ENCODE assay signal across 25 mouse cellular contexts in genomic region chr2:157317220-157317619, GRCm38 (mm10). TPM values are rescaled to one million over a fixed set of nuclear protein-coding genes. Genes with fewer than 3 reads are reported as not detected.
DNase-seq lines count a peak whose midpoint lies in the region; ATAC-seq and TF ChIP-seq lines count a peak whose summit lies in the region.
"Had no signal": no experiment of that assay in that cellular context is flagged by ENCODE, and none has a peak within 500 bp of the region (broad histone marks: within the 10 kb centered on the region; RNA-seq: fewer than 3 reads in every experiment).

No protein-coding gene starts in this region.

- peaks cover 90% of the 10 kb centered on the region for H3K36me3 ChIP-seq in forebrain, embryonic 13.5 days (ENCODE audit: poor library complexity, severe bottlenecking)
- H3K36me3 ChIP-seq in forebrain, embryonic 11.5 days (ENCODE audit: control insufficient read depth, insufficient read depth, low read length) = peaks cover 28% of the 10 kb centered on the region
- H3K36me3 ChIP-seq in intestine, embryonic 14.5 days (ENCODE audit: control insufficient read depth, insufficient read depth, low read length) = peaks cover 95% of the 10 kb centered on the region
- peaks cover 72% of the 10 kb centered on the region for H3K36me3 ChIP-seq in intestine, postnatal 0 days (ENCODE audit: control insufficient read depth, insufficient read depth)
- H3K36me3 ChIP-seq in lung, embryonic 14.5 days (ENCODE audit: insufficient read depth) = peaks cover 98% of the 10 kb centered on the region

- no peak overlapping the region for H3K4me3 ChIP-seq in forebrain, embryonic 13.5 days
- H3K4me3 ChIP-seq in forebrain, embryonic 11.5 days (ENCODE audit: low read depth, low read length) = no peak overlapping the region
- H3K4me3 ChIP-seq in intestine, embryonic 14.5 days (ENCODE audit: low read depth, low read length) = no peak overlapping the region
- H3K4me3 ChIP-seq in intestine, postnatal 0 days (ENCODE audit: low read depth, low read length) = no peak overlapping the region
- H3K4me3 ChIP-seq in lung, embryonic 14.5 days (ENCODE audit: low read depth, low read length) = no peak overlapping the region
- H3K4me3 ChIP-seq in lung, adult 2 months (replicated peaks; ENCODE audit: extremely low read depth, low read depth, low read length) = no peak overlapping the region
- H3K4me3 ChIP-seq: embryonic facial prominence, embryonic 15.5 days; heart, embryonic 12.5 days; limb, embryonic 10.5 days; neural tube, embryonic 12.5 days had no signal

- TF ChIP-seq CTCF in intestine, postnatal 0 days (IDR thresholded peaks at IDR 0.05; ENCODE audit: low read depth) = no peak
- no peak for TF ChIP-seq CTCF in lung, embryonic 14.5 days (IDR thresholded peaks at IDR 0.05; ENCODE audit: low read depth)
- no peak for TF ChIP-seq CTCF in lung, adult 2 months (IDR thresholded peaks at IDR 0.05; ENCODE audit: insufficient read depth, low read length)

- WGBS in forebrain, embryonic 13.5 days = 86% methylated on average over 6 of the region's 6 CpGs
- WGBS in forebrain, embryonic 11.5 days = 94% methylated on average over 6 of the region's 6 CpGs
- WGBS in intestine, embryonic 14.5 days = 65% methylated on average over 6 of the region's 6 CpGs
- 86% methylated on average over 6 of the region's 6 CpGs for WGBS in intestine, postnatal 0 days
- WGBS in lung, embryonic 14.5 days = 82% methylated on average over 6 of the region's 6 CpGs
- 61% methylated on average over 6 of the region's 6 CpGs for WGBS in lung, adult 2 months

- peak overlapping the region; percentile 65 for H3K27ac ChIP-seq in forebrain, embryonic 13.5 days
- no peak overlapping the region for H3K27ac ChIP-seq in forebrain, embryonic 11.5 days (ENCODE audit: low read depth, low read length)
- peak overlapping the region; percentile 10; the same call in 1 of the 2 replicates for H3K27ac ChIP-seq in intestine, embryonic 14.5 days (ENCODE audit: low read depth)
- H3K27ac ChIP-seq in intestine, postnatal 0 days (ENCODE audit: low read depth, low read length) = no peak overlapping the region
- H3K27ac ChIP-seq in lung, embryonic 14.5 days (ENCODE audit: low read depth) = peak overlapping the region; percentile 48; the same call in 1 of the 2 replicates
- H3K27ac ChIP-seq: embryonic facial prominence, embryonic 15.5 days; kidney, postnatal 0 days; limb, embryonic 10.5 days; neural tube, embryonic 12.5 days; stomach, postnatal 0 days had no signal

- no peaks in the 10 kb centered on the region for H3K27me3 ChIP-seq in forebrain, embryonic 13.5 days
- no peaks in the 10 kb centered on the region for H3K27me3 ChIP-seq in forebrain, embryonic 11.5 days (ENCODE audit: control insufficient read depth, insufficient read depth, low read length)
- H3K27me3 ChIP-seq in intestine, embryonic 14.5 days (replicated peaks; ENCODE audit: control insufficient read depth, insufficient read depth, low read length) = no peaks in the 10 kb centered on the region
- H3K27me3 ChIP-seq in intestine, postnatal 0 days (replicated peaks; ENCODE audit: control insufficient read depth, insufficient read depth, low read length) = no peaks in the 10 kb centered on the region
- H3K27me3 ChIP-seq in lung, embryonic 14.5 days (ENCODE audit: insufficient read depth, low read length) = no peaks in the 10 kb centered on the region
- H3K27me3 ChIP-seq: embryonic facial prominence, embryonic 15.5 days; heart, embryonic 12.5 days; neural tube, embryonic 12.5 days had no signal

- peaks cover 67% of the 10 kb centered on the region for H3K4me1 ChIP-seq in forebrain, embryonic 13.5 days
- peaks cover 4% of the 10 kb centered on the region; the same call in 1 of the 2 replicates for H3K4me1 ChIP-seq in forebrain, embryonic 11.5 days (replicated peaks; ENCODE audit: control insufficient read depth, insufficient read depth, low read length)
- no peaks in the 10 kb centered on the region for H3K4me1 ChIP-seq in intestine, embryonic 14.5 days (replicated peaks; ENCODE audit: control insufficient read depth, insufficient read depth, low read length)
- no peaks in the 10 kb centered on the region for H3K4me1 ChIP-seq in intestine, postnatal 0 days (replicated peaks; ENCODE audit: control insufficient read depth, insufficient read depth, low read length)
- no peaks in the 10 kb centered on the region for H3K4me1 ChIP-seq in lung, embryonic 14.5 days (ENCODE audit: insufficient read depth)
- H3K4me1 ChIP-seq in lung, adult 2 months (ENCODE audit: control insufficient read depth, insufficient read depth, low read length) = 0 out of 2 replicates have a peak, but pooled peaks cover 2% of the 10 kb centered on the region
- H3K4me1 ChIP-seq: heart, embryonic 12.5 days; limb, embryonic 10.5 days; neural tube, embryonic 12.5 days had no signal

- no peak overlapping the region for H3K9ac ChIP-seq in forebrain, embryonic 13.5 days
- no peak overlapping the region for H3K9ac ChIP-seq in forebrain, embryonic 11.5 days (ENCODE audit: low read length)
- H3K9ac ChIP-seq in intestine, embryonic 14.5 days (ENCODE audit: low read length) = no peak overlapping the region
- no peak overlapping the region for H3K9ac ChIP-seq in intestine, postnatal 0 days (ENCODE audit: low read depth, low read length)
- no peak overlapping the region for H3K9ac ChIP-seq in lung, embryonic 14.5 days
- H3K9ac ChIP-seq: embryonic facial prominence, embryonic 15.5 days; heart, embryonic 12.5 days; neural tube, embryonic 12.5 days had no signal

- no peak for TF ChIP-seq POLR2A in lung, adult 2 months (IDR thresholded peaks at IDR 0.05; ENCODE audit: borderline replicate concordance, extremely low read depth, low read depth, low read length)

- H3K4me2 ChIP-seq in forebrain, embryonic 13.5 days = no peak overlapping the region
- H3K4me2 ChIP-seq in forebrain, embryonic 11.5 days (ENCODE audit: low read depth, low read length, severe bottlenecking) = no peak overlapping the region
- H3K4me2 ChIP-seq in intestine, embryonic 14.5 days (ENCODE audit: low read length) = no peak overlapping the region
- H3K4me2 ChIP-seq in intestine, postnatal 0 days (replicated peaks; ENCODE audit: low read depth) = no peak overlapping the region
- no peak overlapping the region for H3K4me2 ChIP-seq in lung, embryonic 14.5 days
- H3K4me2 ChIP-seq: embryonic facial prominence, embryonic 15.5 days; heart, embryonic 12.5 days; midbrain, embryonic 11.5 days; neural tube, embryonic 12.5 days had no signal

- DNase-seq in forebrain, embryonic 11.5 days (ENCODE audit: low spot score) = no peak
- DNase-seq in intestine, embryonic 14.5 days (ENCODE audit: low spot score) = no peak
- peak; percentile 48 for DNase-seq in lung, embryonic 14.5 days
- no peak for DNase-seq in lung, adult 2 months
- peak; percentile 31 for DNase-seq in lung, postnatal 10 days
- no peak for DNase-seq in urinary bladder, postnatal 4 days (ENCODE audit: low spot score in 2 of 2)
- DNase-seq: adrenal gland, postnatal 25 days; cerebellum, adult 8-10 months; cerebellum, postnatal 36 days; embryo, embryonic 11 days; gastrocnemius, postnatal 10 days; heart, postnatal 14 days; kidney, adult 2 months; liver; right cerebral cortex, postnatal 14 days had no signal

- H3K9me3 ChIP-seq in forebrain, embryonic 13.5 days (replicated peaks) = no peaks in the 10 kb centered on the region
- no peaks in the 10 kb centered on the region for H3K9me3 ChIP-seq in forebrain, embryonic 11.5 days (ENCODE audit: control insufficient read depth, low read length)
- no peaks in the 10 kb centered on the region for H3K9me3 ChIP-seq in intestine, embryonic 14.5 days (ENCODE audit: control insufficient read depth, low read length)
- H3K9me3 ChIP-seq in intestine, postnatal 0 days (ENCODE audit: control insufficient read depth) = no peaks in the 10 kb centered on the region
- H3K9me3 ChIP-seq in lung, embryonic 14.5 days (ENCODE audit: low read depth, low read length) = no peaks in the 10 kb centered on the region
- H3K9me3 ChIP-seq: embryonic facial prominence, embryonic 15.5 days; heart, embryonic 12.5 days; limb, embryonic 10.5 days; neural tube, embryonic 12.5 days had no signal

- ATAC-seq in forebrain, embryonic 13.5 days = no peak
- ATAC-seq in forebrain, embryonic 11.5 days (replicated peaks; ENCODE audit: low FRiP score) = no peak
- no peak for ATAC-seq in intestine, embryonic 14.5 days (replicated peaks; ENCODE audit: low FRiP score, low TSS enrichment, low read depth)
- no peak for ATAC-seq in intestine, postnatal 0 days
- ATAC-seq in lung, embryonic 14.5 days (ENCODE audit: insufficient read depth) = peak; percentile 18; the same call in 1 of the 2 replicates
- ATAC-seq: hindbrain, embryonic 16.5 days had no signal

RNA-seq across cellular contexts. Expression of gene Ghrh, which starts 30.1 kb away (rescaled TPM):
- polyA plus RNA-seq in forebrain, embryonic 13.5 days (2015; fragmentation: Nextera tagmentation; extraction: Ambion mirVana) = 2.5 TPM in 2 replicates
- polyA plus RNA-seq in forebrain, embryonic 11.5 days (2014; fragmentation: Nextera tagmentation; extraction: Ambion mirVana) = 0.83 and 1.5 TPM in 2 replicates
- 0.68 TPM in 1 of 2 replicates, not detected in the other for polyA plus RNA-seq in intestine, embryonic 14.5 days (2014; fragmentation: Nextera tagmentation; extraction: Ambion mirVana)
- 0.26 and 0.78 TPM in 2 replicates for polyA plus RNA-seq in intestine, postnatal 0 days (2015; fragmentation: Nextera tagmentation; extraction: Ambion mirVana)
- polyA plus RNA-seq in lung, embryonic 14.5 days (2014; fragmentation: Nextera tagmentation; extraction: Ambion mirVana) = not detected in 2 replicates
- not detected in 2 replicates for polyA plus RNA-seq in lung, adult 2 months (2012; rRNA removed)
- polyA plus RNA-seq: embryonic facial prominence, embryonic 15.5 days; heart, embryonic 12.5 days; kidney, adult 2 months; kidney, postnatal 0 days; limb, embryonic 10.5 days; neural tube, embryonic 12.5 days had no signal

RNA-seq across cellular contexts. Expression of gene Mroh8, which starts 37.9 kb away (rescaled TPM):
- polyA plus RNA-seq in forebrain, embryonic 13.5 days (2015; fragmentation: Nextera tagmentation; extraction: Ambion mirVana) = 0.64 and 0.72 TPM in 2 replicates
- 0.48 and 1.1 TPM in 2 replicates for polyA plus RNA-seq in forebrain, embryonic 11.5 days (2014; fragmentation: Nextera tagmentation; extraction: Ambion mirVana)
- polyA plus RNA-seq in intestine, embryonic 14.5 days (2014; fragmentation: Nextera tagmentation; extraction: Ambion mirVana) = 0.32 and 0.62 TPM in 2 replicates
- 0.09 and 0.21 TPM in 2 replicates for polyA plus RNA-seq in intestine, postnatal 0 days (2015; fragmentation: Nextera tagmentation; extraction: Ambion mirVana)
- polyA plus RNA-seq in lung, embryonic 14.5 days (2014; fragmentation: Nextera tagmentation; extraction: Ambion mirVana) = 0.43 and 0.50 TPM in 2 replicates
- 0.17 and 0.18 TPM in 2 replicates for polyA plus RNA-seq in lung, adult 2 months (2012; rRNA removed)

RNA-seq across cellular contexts. Expression of gene Rpn2, which starts 38.4 kb away (rescaled TPM):
- 197 and 218 TPM in 2 replicates for polyA plus RNA-seq in forebrain, embryonic 13.5 days (2015; fragmentation: Nextera tagmentation; extraction: Ambion mirVana)
- polyA plus RNA-seq in forebrain, embryonic 11.5 days (2014; fragmentation: Nextera tagmentation; extraction: Ambion mirVana) = 272 and 277 TPM in 2 replicates
- polyA plus RNA-seq in intestine, embryonic 14.5 days (2014; fragmentation: Nextera tagmentation; extraction: Ambion mirVana) = 338 and 339 TPM in 2 replicates
- polyA plus RNA-seq in intestine, postnatal 0 days (2015; fragmentation: Nextera tagmentation; extraction: Ambion mirVana) = 148 and 153 TPM in 2 replicates
- 355 and 359 TPM in 2 replicates for polyA plus RNA-seq in lung, embryonic 14.5 days (2014; fragmentation: Nextera tagmentation; extraction: Ambion mirVana)
- polyA plus RNA-seq in lung, adult 2 months (2012; rRNA removed) = 179 and 205 TPM in 2 replicates

RNA-seq across cellular contexts. Expression of gene Manbal, which starts 50.2 kb away (rescaled TPM):
- polyA plus RNA-seq in forebrain, embryonic 13.5 days (2015; fragmentation: Nextera tagmentation; extraction: Ambion mirVana) = 89.9 and 95.2 TPM in 2 replicates
- 31.0 and 34.8 TPM in 2 replicates for polyA plus RNA-seq in forebrain, embryonic 11.5 days (2014; fragmentation: Nextera tagmentation; extraction: Ambion mirVana)
- polyA plus RNA-seq in intestine, embryonic 14.5 days (2014; fragmentation: Nextera tagmentation; extraction: Ambion mirVana) = 43.3 and 48.9 TPM in 2 replicates
- polyA plus RNA-seq in intestine, postnatal 0 days (2015; fragmentation: Nextera tagmentation; extraction: Ambion mirVana) = 60.9 and 66.5 TPM in 2 replicates
- 38.7 and 42.6 TPM in 2 replicates for polyA plus RNA-seq in lung, embryonic 14.5 days (2014; fragmentation: Nextera tagmentation; extraction: Ambion mirVana)
- 85.5 and 108 TPM in 2 replicates for polyA plus RNA-seq in lung, adult 2 months (2012; rRNA removed)

Comparison
In these comparisons a context has a peak if more than half of its experiments do, and no peak if none do; other contexts are left out.
1. H3K27ac ChIP-seq: peak in forebrain, embryonic 13.5 days (single experiment), intestine, embryonic 14.5 days (single experiment) and lung, embryonic 14.5 days (single experiment); none in forebrain, embryonic 11.5 days (single experiment) and intestine, postnatal 0 days (single experiment).
2. DNase-seq: peak in lung, embryonic 14.5 days (single experiment) and lung, postnatal 10 days (single experiment); none in forebrain, embryonic 11.5 days (single experiment), intestine, embryonic 14.5 days (single experiment), lung, adult 2 months (single experiment) and urinary bladder, postnatal 4 days (0 of 2).